Mouse (Mus musculus) limb, embryonic 12.5 days (tissue): Measurements from ENCODE around the gene Pde6h. TPM values are rescaled to one million over a fixed set of nuclear protein-coding genes. Genes with fewer than 3 reads are reported as not detected.

Experiments used
- ATAC-seq: fragments of 200-750 bp; cut with Nextera tagmentation; 2 replicates; pipeline ENCODE4 v1.8.0; 2017; ENCODE audit warnings: low read depth, moderate TSS enrichment; ENCODE audit not compliant: insufficient number of reproducible peaks, insufficient read depth, low FRiP score, low TSS enrichment
- H3K27ac ChIP-seq: fragments of 300-500 bp; sonication (generic); 2 replicates; pipeline ENCODE4 v1.5.1; 2016; ENCODE audit warnings: mild to moderate bottlenecking, moderate library complexity
- H3K27me3 ChIP-seq: fragments of 300-500 bp; sonication (generic); 2 replicates; pipeline ENCODE4 v1.6.1; 2016; ENCODE audit warnings: mild to moderate bottlenecking, moderate library complexity
- H3K36me3 ChIP-seq: fragments of 300-500 bp; sonication (generic); 2 replicates; pipeline ENCODE4 v1.6.1; 2016; ENCODE audit warnings: mild to moderate bottlenecking, moderate library complexity
- H3K4me1 ChIP-seq: fragments of 300-500 bp; sonication (generic); replicated peaks from 2 replicates; pipeline ENCODE4 v1.6.1; 2016
- H3K4me2 ChIP-seq: fragments of 300-500 bp; sonication (generic); 2 replicates; pipeline ENCODE4 v1.6.1; 2016; ENCODE audit warnings: mild to moderate bottlenecking, moderate library complexity
- H3K4me3 ChIP-seq: fragments of 300-500 bp; sonication (generic); replicated peaks from 2 replicates; pipeline ENCODE4 v1.5.1; 2016; ENCODE audit warnings: mild to moderate bottlenecking
- H3K9ac ChIP-seq: fragments of 300-500 bp; sonication (generic); replicated peaks from 2 replicates; pipeline ENCODE4 v1.6.1; 2016; ENCODE audit warnings: mild to moderate bottlenecking, moderate library complexity
- H3K9me3 ChIP-seq: fragments of 300-500 bp; sonication (generic); 2 replicates; pipeline ENCODE4 v1.6.1; 2016; ENCODE audit warnings: mild to moderate bottlenecking, moderate library complexity
- WGBS: fragments of 180-500 bp; shearing (Covaris S2); methylation state at CpG from one replicate; pipeline ENCODE4 v1.1.7; 2016; 5-methylcytosine and 5-hydroxymethylcytosine counted together
- polyA plus RNA-seq: library from polyadenylated mRNA; unstranded; fragments of >200 nt; fragmentation: Nextera tagmentation; extraction: Ambion mirVana; gene quantifications from 2 replicates; pipeline ENCODE4 v1.2.1, GENCODE M21; 2016

Gene Pde6h
- polyA plus RNA-seq, 1 experiment from 2014 or later: 0.23 TPM

- H3K4me3 ChIP-seq: no peak overlapping the region
- no peak for ATAC-seq
- H3K9ac ChIP-seq: no peak overlapping the region
- H3K4me2 ChIP-seq: peak overlapping the region; percentile 50
- peaks cover 29% of the 10 kb centered on the region for H3K4me1 ChIP-seq
- no peaks in the 10 kb centered on the region for H3K9me3 ChIP-seq
- peak overlapping the region; percentile 89 for H3K27ac ChIP-seq
- H3K36me3 ChIP-seq: no peaks in the 10 kb centered on the region
- H3K27me3 ChIP-seq: no peaks in the 10 kb centered on the region
- whole genome bisulfite sequencing: 80% methylated on average over 1 of the region's 2 CpGs
These were observed 10.8 kb upstream of the Pde6h start for GRCm38 (mm10) chr6:136912751-136913265.

GRCm38 (mm10) chr6:136913384-136914126 lies 10.1 kb upstream of the Pde6h start:
- H3K36me3 ChIP-seq: no peaks in the 10 kb centered on the region
- peak overlapping the region; percentile 50 for H3K4me2 ChIP-seq
- no peaks in the 10 kb centered on the region for H3K9me3 ChIP-seq
- H3K4me1 ChIP-seq: peaks cover 36% of the 10 kb centered on the region
- peak overlapping the region; percentile 16; the same call in 1 of the 2 replicates for H3K4me3 ChIP-seq
- ATAC-seq: peak; percentile 77
- 8% methylated on average over 18 of the region's 18 CpGs for WGBS
- H3K27me3 ChIP-seq: no peaks in the 10 kb centered on the region
- H3K27ac ChIP-seq: peak overlapping the region; percentile 89
- H3K9ac ChIP-seq: 0 out of 2 replicates have a peak overlapping the region, but pooled peaks have one; percentile 12

GRCm38 (mm10) chr6:136914234-136914633 lies 9.4 kb upstream of the Pde6h start:
- Histone ChIP-seq H3K4me3 (no peak overlapping the region), H3K27me3 (no peaks in the 10 kb centered on the region), H3K27ac (peak overlapping the region; percentile 89), H3K4me2 (0 out of 2 replicates have a peak overlapping the region, but pooled peaks have one; percentile 50), H3K9ac (no peak overlapping the region), H3K36me3 (no peaks in the 10 kb centered on the region), H3K4me1 (peaks cover 38% of the 10 kb centered on the region), H3K9me3 (no peaks in the 10 kb centered on the region)
- 87% methylated on average over 6 of the region's 6 CpGs for WGBS
- no peak for ATAC-seq

- WGBS: 86% methylated on average over 8 of the region's 8 CpGs
- no peaks in the 10 kb centered on the region for H3K9me3 ChIP-seq
- no peak for ATAC-seq
These were observed 7.8 kb upstream of the Pde6h start for GRCm38 (mm10) chr6:136915721-136916395.

GRCm38 (mm10) chr6:136917885-136918284 lies 5.7 kb upstream of the Pde6h start:
- Histone ChIP-seq H3K9ac (no peak overlapping the region), H3K4me2 (no peak overlapping the region), H3K27me3 (no peaks in the 10 kb centered on the region), H3K4me1 (peaks cover 28% of the 10 kb centered on the region), H3K4me3 (no peak overlapping the region), H3K9me3 (no peaks in the 10 kb centered on the region), H3K36me3 (no peaks in the 10 kb centered on the region), H3K27ac (peak overlapping the region; percentile 87)
- ATAC-seq: no peak
- 7% methylated on average over 2 of the region's 2 CpGs for WGBS

More at GRCm38 (mm10) chr6:136915721-136916395, 7.8 kb upstream of the Pde6h start:
- H3K4me1 ChIP-seq: peaks cover 34% of the 10 kb centered on the region
- no peaks in the 10 kb centered on the region for H3K27me3 ChIP-seq
- H3K36me3 ChIP-seq: no peaks in the 10 kb centered on the region
- no peak overlapping the region for H3K4me3 ChIP-seq
- H3K27ac ChIP-seq: no peak overlapping the region
- H3K4me2 ChIP-seq: no peak overlapping the region
- H3K9ac ChIP-seq: no peak overlapping the region

GRCm38 (mm10) chr6:136920320-136921257 lies 3.0 kb upstream of the Pde6h start:
- H3K9ac ChIP-seq: no peak overlapping the region
- 48% methylated on average over 16 of the region's 16 CpGs for WGBS
- ATAC-seq: no peak

GRCm38 (mm10) chr6:136921601-136922000 lies 2.0 kb upstream of the Pde6h start:
- peaks cover 17% of the 10 kb centered on the region for H3K4me1 ChIP-seq
- H3K27ac ChIP-seq: no peak overlapping the region
- no peaks in the 10 kb centered on the region for H3K36me3 ChIP-seq
- no peak overlapping the region for H3K4me2 ChIP-seq
- H3K9me3 ChIP-seq: no peaks in the 10 kb centered on the region
- 52% methylated on average over 7 of the region's 7 CpGs for WGBS
- H3K4me3 ChIP-seq: no peak overlapping the region
- H3K27me3 ChIP-seq: no peaks in the 10 kb centered on the region
- no peak for ATAC-seq
- no peak overlapping the region for H3K9ac ChIP-seq

More at GRCm38 (mm10) chr6:136920320-136921257, 3.0 kb upstream of the Pde6h start:
- no peaks in the 10 kb centered on the region for H3K27me3 ChIP-seq
- peaks cover 17% of the 10 kb centered on the region for H3K4me1 ChIP-seq
- H3K4me2 ChIP-seq: no peak overlapping the region
- no peaks in the 10 kb centered on the region for H3K36me3 ChIP-seq
- no peak overlapping the region for H3K4me3 ChIP-seq
- H3K9me3 ChIP-seq: no peaks in the 10 kb centered on the region
- no peak overlapping the region for H3K27ac ChIP-seq

GRCm38 (mm10) chr6:136922080-136922479 lies 1.6 kb upstream of the Pde6h start, which contains the start of gene Erp27:
TSS of gene Erp27 (minus strand) at chr6:136922180.
- no peak within 1 kb of the TSS for H3K9ac ChIP-seq
- no peaks in the 10 kb centered on the region for H3K27me3 ChIP-seq
- ATAC-seq: no peak
- no peaks in the 10 kb centered on the region for H3K36me3 ChIP-seq
- no peak within 1 kb of the TSS for H3K4me3 ChIP-seq
- H3K27ac ChIP-seq: no peak within 1 kb of the TSS
- H3K9me3 ChIP-seq: no peaks in the 10 kb centered on the region
- peaks cover 17% of the 10 kb centered on the region for H3K4me1 ChIP-seq
- 72% methylated on average over 5 of the region's 5 CpGs for WGBS
- no peak within 1 kb of the TSS for H3K4me2 ChIP-seq

GRCm38 (mm10) chr6:136922871-136923270 lies 761 bp upstream of the Pde6h start:
- H3K27ac ChIP-seq: no peak overlapping the region
- no peak overlapping the region for H3K4me3 ChIP-seq
- no peak for ATAC-seq
- H3K4me2 ChIP-seq: no peak overlapping the region
- H3K9ac ChIP-seq: no peak overlapping the region
- peaks cover 16% of the 10 kb centered on the region for H3K4me1 ChIP-seq
- H3K27me3 ChIP-seq: no peaks in the 10 kb centered on the region
- no peaks in the 10 kb centered on the region for H3K36me3 ChIP-seq
- no peaks in the 10 kb centered on the region for H3K9me3 ChIP-seq
- 82% methylated on average over 7 of the region's 7 CpGs for WGBS

- no peak overlapping the region for H3K4me2 ChIP-seq
- ATAC-seq: no peak
These were observed 1.4 kb downstream of the Pde6h start for GRCm38 (mm10) chr6:136925049-136925448.

More at GRCm38 (mm10) chr6:136925049-136925448, 1.4 kb downstream of the Pde6h start:
- H3K27ac ChIP-seq: no peak overlapping the region
- no peaks in the 10 kb centered on the region for H3K36me3 ChIP-seq
- no peak overlapping the region for H3K4me3 ChIP-seq
- H3K4me1 ChIP-seq: peaks cover 10% of the 10 kb centered on the region
- H3K27me3 ChIP-seq: no peaks in the 10 kb centered on the region
- H3K9me3 ChIP-seq: no peaks in the 10 kb centered on the region
- 50% methylated on average over 8 of the region's 8 CpGs for WGBS
- no peak overlapping the region for H3K9ac ChIP-seq
